Mouse (Mus musculus): ENCODE measurements around the gene Slc12a6. TPM values are rescaled to one million over a fixed set of nuclear protein-coding genes. Genes with fewer than 3 reads are reported as not detected.

Slc12a6 gene
- total and polyA plus RNA-seq, 2 experiments from 2014 or later, result 6.5 to 48.1 TPM

- ATAC-seq (ENCODE audit: insufficient read depth, low read depth), result no peak
- peaks cover 8% of the 10 kb centered on the region for H3K4me1 ChIP-seq (ENCODE audit: control insufficient read depth, insufficient read depth)
- H3K4me3 ChIP-seq (ENCODE audit: low read depth, low read length), result no peak overlapping the region
- H3K9ac ChIP-seq (replicated peaks; ENCODE audit: low read depth, low read length), result no peak overlapping the region
- no peak for TF ChIP-seq CTCF (IDR thresholded peaks at IDR 0.05; ENCODE audit: low read depth)
- TF ChIP-seq EP300 (IDR thresholded peaks at IDR 0.05; ENCODE audit: low read depth), result no peak
- DNase-seq (ENCODE audit: low spot score), result no peak
- no peak overlapping the region for H3K4me2 ChIP-seq (ENCODE audit: low read depth, low read length)
- no peak overlapping the region for H3K27ac ChIP-seq (ENCODE audit: low read depth)
- 88% methylated on average over 1 of the region's 1 CpGs for WGBS
- H3K27me3 ChIP-seq (ENCODE audit: control insufficient read depth, insufficient read depth, low read length), result no peaks in the 10 kb centered on the region
- no peaks in the 10 kb centered on the region for H3K36me3 ChIP-seq (replicated peaks; ENCODE audit: control insufficient read depth, insufficient read depth, low read length)
- no peaks in the 10 kb centered on the region for H3K9me3 ChIP-seq (replicated peaks; ENCODE audit: control insufficient read depth, low read length)
Observed at GRCm38 (mm10) chr2:112392689-112393088, 127.1 kb downstream of the Slc12a6 start.

- DNase-seq (ENCODE audit: low spot score) (no peak), ATAC-seq (ENCODE audit: insufficient read depth, low read depth) (no peak)
- Histone ChIP-seq H3K27ac (ENCODE audit: low read depth) (no peak overlapping the region), H3K9me3 (replicated peaks; ENCODE audit: control insufficient read depth, low read length) (no peaks in the 10 kb centered on the region), H3K27me3 (ENCODE audit: control insufficient read depth, insufficient read depth, low read length) (no peaks in the 10 kb centered on the region), H3K36me3 (replicated peaks; ENCODE audit: control insufficient read depth, insufficient read depth, low read length) (no peaks in the 10 kb centered on the region), H3K9ac (replicated peaks; ENCODE audit: low read depth, low read length) (no peak overlapping the region), H3K4me2 (ENCODE audit: low read depth, low read length) (no peak overlapping the region), H3K4me1 (ENCODE audit: control insufficient read depth, insufficient read depth) (peaks cover 16% of the 10 kb centered on the region), H3K4me3 (ENCODE audit: low read depth, low read length) (no peak overlapping the region)
- no peak for TF ChIP-seq EP300 (IDR thresholded peaks at IDR 0.05; ENCODE audit: low read depth)
- no peak for TF ChIP-seq CTCF (IDR thresholded peaks at IDR 0.05; ENCODE audit: low read depth)
Observed at GRCm38 (mm10) chr2:112393958-112394357, 128.3 kb downstream of the Slc12a6 start.

GRCm38 (mm10) chr2:112396649-112397048 is 131.0 kb downstream of the Slc12a6 start:
- H3K4me1 ChIP-seq (ENCODE audit: control insufficient read depth, insufficient read depth), result peaks cover 12% of the 10 kb centered on the region
- 48% methylated on average over 1 of the region's 1 CpGs for WGBS
- H3K27me3 ChIP-seq (ENCODE audit: control insufficient read depth, insufficient read depth, low read length), result no peaks in the 10 kb centered on the region
- H3K9me3 ChIP-seq (replicated peaks; ENCODE audit: control insufficient read depth, low read length), result no peaks in the 10 kb centered on the region
- DNase-seq (ENCODE audit: low spot score) (no peak), ATAC-seq (ENCODE audit: insufficient read depth, low read depth) (no peak)
- H3K27ac ChIP-seq (ENCODE audit: low read depth), result no peak overlapping the region
- no peak overlapping the region for H3K4me3 ChIP-seq (ENCODE audit: low read depth, low read length)
- no peaks in the 10 kb centered on the region for H3K36me3 ChIP-seq (replicated peaks; ENCODE audit: control insufficient read depth, insufficient read depth, low read length)
- TF ChIP-seq EP300 (IDR thresholded peaks at IDR 0.05; ENCODE audit: low read depth) (no peak), CTCF (IDR thresholded peaks at IDR 0.05; ENCODE audit: low read depth) (no peak)
- H3K4me2 ChIP-seq (ENCODE audit: low read depth, low read length), result no peak overlapping the region
- H3K9ac ChIP-seq (replicated peaks; ENCODE audit: low read depth, low read length), result no peak overlapping the region

GRCm38 (mm10) chr2:112407030-112407429 is 141.4 kb downstream of the Slc12a6 start:
- TF ChIP-seq CTCF (IDR thresholded peaks at IDR 0.05; ENCODE audit: low read depth) (no peak), EP300 (IDR thresholded peaks at IDR 0.05; ENCODE audit: low read depth) (no peak)
- no peaks in the 10 kb centered on the region for H3K9me3 ChIP-seq (replicated peaks; ENCODE audit: control insufficient read depth, low read length)
- ATAC-seq (ENCODE audit: insufficient read depth, low read depth) (no peak), DNase-seq (ENCODE audit: low spot score) (no peak)
- H3K27ac ChIP-seq (ENCODE audit: low read depth), result no peak overlapping the region
- H3K27me3 ChIP-seq (ENCODE audit: control insufficient read depth, insufficient read depth, low read length), result no peaks in the 10 kb centered on the region
- 76% methylated on average over 3 of the region's 3 CpGs for WGBS
- peaks cover 33% of the 10 kb centered on the region for H3K36me3 ChIP-seq (replicated peaks; ENCODE audit: control insufficient read depth, insufficient read depth, low read length)
- H3K4me3 ChIP-seq (ENCODE audit: low read depth, low read length), result no peak overlapping the region
- no peak overlapping the region for H3K9ac ChIP-seq (replicated peaks; ENCODE audit: low read depth, low read length)
- H3K4me1 ChIP-seq (ENCODE audit: control insufficient read depth, insufficient read depth), result no peaks in the 10 kb centered on the region
- no peak overlapping the region for H3K4me2 ChIP-seq (ENCODE audit: low read depth, low read length)

Other genes with a start within 250 kb of the Slc12a6 start
- gene Olfr1311, start 241.4 kb upstream of the Slc12a6 start, total RNA-seq (2014; rRNA removed; ENCODE audit: low replicate concordance), result not detected in 2 replicates
- not detected in 2 replicates for gene Olfr1311, start 241.4 kb upstream of the Slc12a6 start, polyA plus RNA-seq (2015; fragmentation: Nextera tagmentation; extraction: Ambion mirVana)
- gene Olfr1312, start 215.6 kb upstream of the Slc12a6 start, total RNA-seq (2014; rRNA removed; ENCODE audit: low replicate concordance), result not detected in 2 replicates
- not detected in 2 replicates for gene Olfr1312, start 215.6 kb upstream of the Slc12a6 start, polyA plus RNA-seq (2015; fragmentation: Nextera tagmentation; extraction: Ambion mirVana)
- gene Olfr1313, start 188.0 kb upstream of the Slc12a6 start, total RNA-seq (2014; rRNA removed; ENCODE audit: low replicate concordance), result not detected in 2 replicates
- not detected in 2 replicates for gene Olfr1313, start 188.0 kb upstream of the Slc12a6 start, polyA plus RNA-seq (2015; fragmentation: Nextera tagmentation; extraction: Ambion mirVana)
- not detected in 2 replicates for gene Olfr1314, start 169.0 kb upstream of the Slc12a6 start, total RNA-seq (2014; rRNA removed; ENCODE audit: low replicate concordance)
- gene Olfr1314, start 169.0 kb upstream of the Slc12a6 start, polyA plus RNA-seq (2015; fragmentation: Nextera tagmentation; extraction: Ambion mirVana), result not detected in 2 replicates
- not detected in 2 replicates for gene Olfr1315-ps1, start 150.4 kb upstream of the Slc12a6 start, total RNA-seq (2014; rRNA removed; ENCODE audit: low replicate concordance)
- gene Olfr1315-ps1, start 150.4 kb upstream of the Slc12a6 start, polyA plus RNA-seq (2015; fragmentation: Nextera tagmentation; extraction: Ambion mirVana), result not detected in 2 replicates
- not detected in 2 replicates for gene Olfr1316, start 130.8 kb upstream of the Slc12a6 start, total RNA-seq (2014; rRNA removed; ENCODE audit: low replicate concordance)
- not detected in 2 replicates for gene Olfr1316, start 130.8 kb upstream of the Slc12a6 start, polyA plus RNA-seq (2015; fragmentation: Nextera tagmentation; extraction: Ambion mirVana)
- gene Olfr1317, start 125.5 kb upstream of the Slc12a6 start, total RNA-seq (2014; rRNA removed; ENCODE audit: low replicate concordance), result not detected in 2 replicates
- not detected in 2 replicates for gene Olfr1317, start 125.5 kb upstream of the Slc12a6 start, polyA plus RNA-seq (2015; fragmentation: Nextera tagmentation; extraction: Ambion mirVana)
- not detected in 2 replicates for gene Olfr1318, start 111.6 kb upstream of the Slc12a6 start, total RNA-seq (2014; rRNA removed; ENCODE audit: low replicate concordance)
- gene Olfr1318, start 111.6 kb upstream of the Slc12a6 start, polyA plus RNA-seq (2015; fragmentation: Nextera tagmentation; extraction: Ambion mirVana), result not detected in 2 replicates
- 5.0 and 10.0 TPM in 2 replicates for gene Lpcat4, start 26.4 kb upstream of the Slc12a6 start, total RNA-seq (2014; rRNA removed; ENCODE audit: low replicate concordance)
- gene Lpcat4, start 26.4 kb upstream of the Slc12a6 start, polyA plus RNA-seq (2015; fragmentation: Nextera tagmentation; extraction: Ambion mirVana), result 3.1 and 3.6 TPM in 2 replicates
- not detected in 2 replicates for gene Nutm1, start 6.5 kb upstream of the Slc12a6 start, total RNA-seq (2014; rRNA removed; ENCODE audit: low replicate concordance)
- gene Nutm1, start 6.5 kb upstream of the Slc12a6 start, polyA plus RNA-seq (2015; fragmentation: Nextera tagmentation; extraction: Ambion mirVana), result not detected in 2 replicates
- gene Nop10, start 3.9 kb upstream of the Slc12a6 start, total RNA-seq (2014; rRNA removed; ENCODE audit: low replicate concordance), result 95.5 and 125 TPM in 2 replicates
- gene Nop10, start 3.9 kb upstream of the Slc12a6 start, polyA plus RNA-seq (2015; fragmentation: Nextera tagmentation; extraction: Ambion mirVana), result 148 and 154 TPM in 2 replicates
- not detected in 2 replicates for gene Gm21985, start 489 bp downstream of the Slc12a6 start, total RNA-seq (2014; rRNA removed; ENCODE audit: low replicate concordance)
- not detected in 2 replicates for gene Gm21985, start 489 bp downstream of the Slc12a6 start, polyA plus RNA-seq (2015; fragmentation: Nextera tagmentation; extraction: Ambion mirVana)
- 58.5 and 70.1 TPM in 2 replicates for gene Emc4, start 102.2 kb downstream of the Slc12a6 start, total RNA-seq (2014; rRNA removed; ENCODE audit: low replicate concordance)
- 104 and 110 TPM in 2 replicates for gene Emc4, start 102.2 kb downstream of the Slc12a6 start, polyA plus RNA-seq (2015; fragmentation: Nextera tagmentation; extraction: Ambion mirVana)
- gene Katnbl1, start 113.4 kb downstream of the Slc12a6 start, total RNA-seq (2014; rRNA removed; ENCODE audit: low replicate concordance), result 3.5 and 8.0 TPM in 2 replicates
- 12.6 and 13.3 TPM in 2 replicates for gene Katnbl1, start 113.4 kb downstream of the Slc12a6 start, polyA plus RNA-seq (2015; fragmentation: Nextera tagmentation; extraction: Ambion mirVana)
- gene Emc7, start 189.2 kb downstream of the Slc12a6 start, total RNA-seq (2014; rRNA removed; ENCODE audit: low replicate concordance), result 6.8 and 7.0 TPM in 2 replicates
- gene Emc7, start 189.2 kb downstream of the Slc12a6 start, polyA plus RNA-seq (2015; fragmentation: Nextera tagmentation; extraction: Ambion mirVana), result 22.6 and 22.7 TPM in 2 replicates
- not detected in 2 replicates for gene Chrm5, start 214.9 kb downstream of the Slc12a6 start, total RNA-seq (2014; rRNA removed; ENCODE audit: low replicate concordance)
- gene Chrm5, start 214.9 kb downstream of the Slc12a6 start, polyA plus RNA-seq (2015; fragmentation: Nextera tagmentation; extraction: Ambion mirVana), result not detected in 2 replicates
- 5.2 and 26.5 TPM in 2 replicates for gene Aven, start 227.1 kb downstream of the Slc12a6 start, total RNA-seq (2014; rRNA removed; ENCODE audit: low replicate concordance)
- 2.6 and 4.7 TPM in 2 replicates for gene Aven, start 227.1 kb downstream of the Slc12a6 start, polyA plus RNA-seq (2015; fragmentation: Nextera tagmentation; extraction: Ambion mirVana)